Mouse (Mus musculus) c-Kit-positive CD71-positive TER-119-positive erythroid progenitor cells, embryonic 14.5 days (primary cell): ENCODE measurements around the gene Syne1.

Experiments
- DNase-seq: peaks from one replicate; pipeline ENCODE4 v3.0.0-alpha.2; 2013; ENCODE audit warnings: low spot score

The Syne1 gene

GRCm38 (mm10) chr10:5437766-5438165 is 113.5 kb downstream of the Syne1 start:
- no peak for DNase-seq

- no peak for DNase-seq
Observed at GRCm38 (mm10) chr10:5423984-5424383, 127.3 kb downstream of the Syne1 start.

- DNase-seq: no peak
Observed at GRCm38 (mm10) chr10:5415730-5416129, 135.6 kb downstream of the Syne1 start.

- DNase-seq: no peak
Observed at GRCm38 (mm10) chr10:5384131-5384776, 167.0 kb downstream of the Syne1 start.

GRCm38 (mm10) chr10:5381536-5381935 is 169.7 kb downstream of the Syne1 start:
- no peak for DNase-seq

- DNase-seq: no peak
Observed at GRCm38 (mm10) chr10:5378969-5379368, 172.3 kb downstream of the Syne1 start.

- DNase-seq: no peak
Observed at GRCm38 (mm10) chr10:5369599-5369998, 181.7 kb downstream of the Syne1 start.

- no peak for DNase-seq
Observed at GRCm38 (mm10) chr10:5368266-5368665, 183.0 kb downstream of the Syne1 start.

- DNase-seq: no peak
Observed at GRCm38 (mm10) chr10:5367465-5368011, 183.7 kb downstream of the Syne1 start.

- DNase-seq: no peak
Observed at GRCm38 (mm10) chr10:5360560-5360959, 190.7 kb downstream of the Syne1 start.

- DNase-seq: no peak
Observed at GRCm38 (mm10) chr10:5356614-5357013, 194.7 kb downstream of the Syne1 start.

- DNase-seq: no peak
Observed at GRCm38 (mm10) chr10:5353390-5353789, 197.9 kb downstream of the Syne1 start.

- no peak for DNase-seq
Observed at GRCm38 (mm10) chr10:5346911-5347310, 204.4 kb downstream of the Syne1 start.

- DNase-seq: no peak
Observed at GRCm38 (mm10) chr10:5343211-5343610, 208.1 kb downstream of the Syne1 start.

- DNase-seq: no peak
Observed at GRCm38 (mm10) chr10:5336394-5336793, 214.9 kb downstream of the Syne1 start.

GRCm38 (mm10) chr10:5332801-5333200 is 218.5 kb downstream of the Syne1 start:
- DNase-seq: no peak

GRCm38 (mm10) chr10:5326716-5327115 is 224.6 kb downstream of the Syne1 start:
- no peak for DNase-seq

GRCm38 (mm10) chr10:5323741-5324395 is 227.4 kb downstream of the Syne1 start:
- DNase-seq: no peak

GRCm38 (mm10) chr10:5322562-5322961 is 228.7 kb downstream of the Syne1 start:
- DNase-seq: no peak

- DNase-seq: peak; percentile 52
Observed at GRCm38 (mm10) chr10:5317602-5318001, 233.7 kb downstream of the Syne1 start.

- DNase-seq: no peak
Observed at GRCm38 (mm10) chr10:5312437-5312836, 238.8 kb downstream of the Syne1 start.

GRCm38 (mm10) chr10:5309961-5310713 is 241.1 kb downstream of the Syne1 start:
- no peak for DNase-seq

GRCm38 (mm10) chr10:5309398-5309797 is 241.9 kb downstream of the Syne1 start:
- DNase-seq: no peak
